Mouse (Mus musculus) left cerebral cortex, postnatal 10 days (tissue): ENCODE measurements at regions not wholly inside any gene's neighbourhood (a gene's known extent, or its start where the extent isn't known, plus 50 kb on each side); places are given as distances from the start of the nearest gene placed in this dataset.

Source experiments
- DNase-seq, 2 experiments: peaks; one replicate each; pipeline ENCODE4 v3.0.0; 2021 to 2022; ENCODE audit warnings: low spot score in 2 of 2, mixed read lengths in 1 of 2; ENCODE audit errors: extremely low spot score in 1 of 2
- intact Hi-C: fragments of 180-260 bp; cut with DNase I; formaldehyde crosslinking; loops from one replicate; pipeline ENCODE4 v1.15.1; 2025

DNA sequence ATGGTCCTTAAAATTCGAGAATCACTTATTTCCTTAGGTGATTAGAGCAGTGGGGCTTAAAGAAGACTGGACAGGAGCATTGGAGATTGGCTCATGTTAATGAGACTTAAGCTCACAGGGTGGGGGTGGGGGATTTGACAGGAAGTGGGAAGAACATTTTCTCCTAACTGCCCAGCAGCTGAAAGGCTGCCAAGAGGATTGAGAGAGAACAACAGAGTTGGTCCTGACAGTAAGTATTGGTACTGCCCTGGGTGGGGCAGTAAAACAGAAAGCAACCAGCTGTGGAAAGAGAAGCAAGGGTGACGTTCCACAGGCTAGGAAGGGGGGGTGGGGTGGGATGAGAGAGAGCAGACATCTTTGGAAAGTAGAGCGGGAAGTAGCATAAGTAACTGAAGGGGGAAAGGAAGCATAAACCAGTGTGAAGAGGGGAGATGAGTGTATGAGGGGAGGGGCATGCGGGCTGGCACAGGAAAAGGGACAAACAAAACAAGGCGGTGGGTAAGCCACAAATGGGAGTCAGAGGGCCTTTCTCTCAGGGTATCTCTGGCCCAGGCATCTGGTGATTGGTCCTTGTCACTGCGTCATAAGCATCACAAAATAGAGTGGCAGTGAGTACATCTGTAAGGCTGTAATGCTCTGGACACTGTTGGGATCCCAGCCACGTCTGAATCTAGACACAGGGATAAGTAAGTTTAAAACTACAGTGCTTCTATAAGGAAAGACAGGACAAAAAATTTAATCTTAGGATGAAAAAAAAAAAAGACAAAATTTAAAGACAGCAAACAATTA, 125.0 kb upstream of the Tnp1 start:
- no peak for DNase-seq
- intact Hi-C loops: no loop called here

DNA sequence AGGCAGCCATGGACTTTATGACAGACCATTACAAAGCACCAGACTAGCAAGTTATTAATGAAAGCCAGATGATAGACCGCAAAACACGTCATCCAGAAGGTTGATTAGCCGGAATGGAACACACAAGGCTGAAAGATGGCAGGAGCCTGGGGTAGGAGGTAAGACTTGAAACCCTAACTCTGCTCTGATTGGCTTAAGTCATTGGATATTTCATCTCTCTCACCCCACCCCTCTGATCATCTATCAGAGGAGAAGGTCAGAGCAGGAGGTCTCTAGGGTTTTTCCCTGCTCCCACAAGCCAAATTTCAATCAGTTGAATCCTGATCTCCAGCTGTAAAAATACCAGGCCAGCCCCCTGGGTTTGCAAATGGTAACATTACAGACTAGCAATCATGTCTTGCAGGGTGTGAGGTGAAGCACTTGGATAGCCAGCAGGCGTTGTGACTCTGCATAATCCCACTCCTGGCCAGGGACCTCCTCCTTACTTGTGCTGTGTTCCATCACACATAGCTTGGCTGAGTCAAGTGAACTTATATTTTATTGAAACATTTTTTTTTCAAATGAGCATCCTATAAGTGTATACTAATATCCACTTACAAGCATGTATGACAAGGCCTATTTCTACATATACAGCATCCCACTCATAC, 114.6 kb upstream of the Tnp1 start:
- no peak for DNase-seq
- intact Hi-C loops: no loop called here

DNA sequence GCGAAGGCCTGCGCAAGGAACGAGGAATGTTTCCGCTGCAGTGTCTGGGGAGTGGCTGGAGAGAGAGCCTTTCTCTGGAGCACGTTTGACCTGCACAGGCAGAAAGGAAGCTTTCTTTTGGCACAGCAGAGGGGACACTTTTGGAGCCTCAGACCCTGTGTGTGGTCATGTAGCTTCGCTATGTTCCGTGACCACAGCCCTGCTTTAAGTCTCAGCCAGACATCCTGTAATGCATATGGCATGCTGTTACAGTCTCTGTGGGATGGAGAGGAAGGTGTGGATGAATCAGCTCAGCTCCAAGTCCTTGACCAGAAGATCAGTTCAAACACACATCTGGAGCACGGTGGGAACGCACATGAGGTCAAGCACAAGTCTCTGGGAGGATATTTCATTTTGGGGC, 107.3 kb upstream of the Tnp1 start:
- intact Hi-C loops: no loop called here
- DNase-seq: no peak

GRCm38 (mm10) chr1:73118661-73119060, 103.0 kb upstream of the Tnp1 start:
- intact Hi-C loops: no loop called here
- no peak for DNase-seq

DNA sequence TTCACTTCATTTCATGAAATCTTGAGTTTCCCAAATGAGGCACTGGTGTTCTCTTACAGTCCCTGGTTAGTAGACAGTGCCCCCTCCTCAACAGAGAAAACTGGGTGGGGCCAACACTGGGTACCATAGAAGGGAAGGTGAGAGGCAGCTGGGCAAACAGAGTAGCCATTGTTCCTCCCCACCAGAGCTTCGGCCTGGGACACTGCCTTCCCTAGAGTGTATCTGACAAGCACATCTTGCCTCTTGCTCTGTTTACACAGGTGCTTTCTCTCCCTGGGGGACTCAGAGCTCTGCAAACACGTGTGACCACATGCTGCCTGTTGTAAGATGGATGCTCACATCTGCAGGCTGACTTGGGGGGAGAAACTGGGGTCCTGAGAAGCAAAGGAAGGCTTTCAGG, 100.8 kb upstream of the Tnp1 start:
- DNase-seq: no peak
- intact Hi-C loops: no loop called here

- DNase-seq: no peak
- intact Hi-C loops: no loop called here
Observed at GRCm38 (mm10) chr1:73115854-73116253, 100.1 kb upstream of the Tnp1 start.

DNA sequence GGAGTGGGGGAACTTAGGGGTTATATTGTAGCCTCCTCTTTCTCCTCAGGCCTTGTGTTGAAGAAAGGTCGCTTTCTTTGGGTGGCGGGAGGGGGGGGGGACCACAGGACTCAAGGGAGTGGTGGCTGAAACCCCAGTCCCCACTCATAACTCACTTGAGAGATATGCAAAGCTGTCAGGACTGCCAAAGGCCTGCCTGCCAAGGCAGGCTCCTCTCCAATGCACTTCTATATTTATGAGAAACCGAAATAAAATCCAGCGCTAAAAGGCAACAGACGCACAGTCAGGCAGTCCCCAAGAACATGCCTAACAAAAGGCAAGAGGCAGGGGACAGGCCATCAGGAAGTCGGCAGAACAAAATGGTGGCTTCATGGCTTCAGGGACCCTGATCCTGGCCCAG, 97.4 kb upstream of the Tnp1 start:
- intact Hi-C loops: no loop called here
- peak in 1 of 2 experiments; percentile 31 for DNase-seq

DNA sequence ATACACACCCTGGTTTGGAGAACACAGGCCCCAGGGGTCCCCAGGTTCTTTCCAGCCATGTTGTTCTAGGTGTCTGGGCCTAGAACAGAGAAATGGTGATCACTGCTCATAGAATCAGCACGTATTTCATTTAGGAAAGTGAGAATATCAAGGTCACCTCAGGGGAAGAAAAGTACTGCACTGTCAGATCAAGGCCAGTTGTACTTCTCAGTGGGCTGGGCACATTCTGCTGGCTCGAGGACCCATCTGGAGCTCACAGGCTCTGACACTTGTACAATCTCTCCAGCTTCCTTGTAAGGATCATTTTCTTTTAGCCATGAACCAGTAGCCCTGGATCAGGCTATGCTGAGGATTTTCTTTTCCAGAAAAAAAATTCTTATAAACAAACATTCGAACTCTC, 97.0 kb upstream of the Tnp1 start:
- intact Hi-C loops: no loop called here
- DNase-seq: no peak

- intact Hi-C loops: no loop called here
- no peak for DNase-seq
Observed at GRCm38 (mm10) chr1:73111911-73112310, 96.2 kb upstream of the Tnp1 start.

DNA sequence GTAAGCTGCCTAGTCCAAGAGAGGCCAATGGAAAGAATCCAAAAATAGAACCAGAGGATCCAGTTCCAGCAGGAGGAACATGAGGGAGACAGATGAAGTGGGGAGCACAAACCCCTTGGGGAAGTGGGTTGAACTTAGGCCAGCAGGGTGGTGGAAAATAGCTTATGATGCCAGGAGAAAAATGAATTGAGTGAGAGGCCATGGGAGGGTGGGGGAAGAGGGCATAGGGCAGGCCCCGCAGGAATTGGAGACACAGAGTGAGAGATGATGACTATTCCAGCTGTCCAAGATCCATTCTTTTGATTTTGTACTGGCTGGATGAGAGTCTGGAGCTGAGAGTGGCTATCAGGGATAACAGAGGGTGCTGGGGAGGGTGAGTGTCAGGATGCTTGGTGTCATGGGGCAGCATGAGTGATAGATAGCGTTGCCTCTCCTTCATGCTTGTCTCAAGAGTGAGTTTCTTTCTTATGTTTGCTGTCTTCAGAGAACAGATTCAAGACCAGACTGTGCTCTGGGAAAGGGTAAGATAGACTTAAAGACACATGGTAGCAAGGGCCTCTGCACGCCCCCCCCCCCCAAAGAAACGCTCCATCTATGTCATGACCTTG, 90.3 kb upstream of the Tnp1 start:
- intact Hi-C loops: no loop called here
- DNase-seq: no peak

DNA sequence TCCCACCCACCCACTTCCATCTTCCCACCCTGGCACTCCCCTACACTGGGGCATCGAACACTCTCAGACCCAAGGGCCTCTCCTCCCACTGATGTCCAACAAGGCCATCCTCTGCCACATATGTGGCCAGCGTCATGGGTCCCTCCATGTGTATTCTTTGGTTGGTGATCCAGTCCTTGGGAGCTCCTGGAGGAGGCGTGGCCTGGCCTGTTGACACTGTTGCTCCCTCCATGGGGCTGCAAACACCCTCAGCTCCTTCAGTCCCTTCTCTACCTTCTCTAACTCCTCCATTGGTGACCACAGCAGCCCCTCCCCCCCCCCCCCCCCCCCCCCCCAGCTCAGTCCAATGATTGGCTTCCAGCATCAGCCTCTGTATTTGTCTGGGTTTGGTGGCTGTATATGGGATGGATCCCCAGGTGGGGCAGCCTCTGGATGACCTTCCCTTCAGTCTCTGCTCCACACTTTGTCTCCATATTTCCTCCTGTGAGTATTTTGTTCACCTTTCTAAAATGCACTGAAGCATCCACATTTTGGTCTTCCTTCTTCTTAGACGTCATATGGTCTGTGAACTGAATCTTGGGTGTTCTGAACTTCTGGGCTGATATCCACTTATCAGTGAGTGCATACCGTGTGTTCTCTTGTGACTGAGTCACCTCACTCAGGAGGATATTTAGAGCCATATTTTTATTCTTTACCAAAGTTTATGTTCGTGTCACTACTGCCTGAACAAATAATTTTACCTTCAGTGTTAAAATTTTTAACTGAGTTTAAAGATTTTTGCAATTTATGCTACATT, 82.1 kb upstream of the Tnp1 start:
- no peak for DNase-seq
- intact Hi-C loops: no loop called here

DNA sequence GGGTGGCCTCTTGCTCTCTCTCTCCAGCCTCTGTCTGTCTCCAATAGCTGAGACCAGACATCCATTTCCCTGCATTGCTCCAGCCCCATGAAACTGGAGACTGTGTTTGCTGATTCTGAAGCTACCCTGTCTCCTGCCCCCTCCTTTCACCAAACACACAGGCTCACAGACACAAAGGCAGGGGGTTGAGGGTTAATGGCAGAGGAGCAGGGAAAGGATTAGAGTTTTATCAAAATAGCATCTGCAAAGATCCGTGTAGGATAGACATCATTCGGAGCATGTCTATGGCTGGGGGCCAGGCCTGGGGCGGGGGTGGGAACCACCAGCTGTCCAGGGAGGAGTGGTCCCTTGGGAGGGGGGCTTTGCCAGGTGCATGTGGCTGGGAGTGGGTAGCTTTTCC, 73.9 kb upstream of the Tnp1 start:
- DNase-seq: no peak
- intact Hi-C loops: no loop called here

DNA sequence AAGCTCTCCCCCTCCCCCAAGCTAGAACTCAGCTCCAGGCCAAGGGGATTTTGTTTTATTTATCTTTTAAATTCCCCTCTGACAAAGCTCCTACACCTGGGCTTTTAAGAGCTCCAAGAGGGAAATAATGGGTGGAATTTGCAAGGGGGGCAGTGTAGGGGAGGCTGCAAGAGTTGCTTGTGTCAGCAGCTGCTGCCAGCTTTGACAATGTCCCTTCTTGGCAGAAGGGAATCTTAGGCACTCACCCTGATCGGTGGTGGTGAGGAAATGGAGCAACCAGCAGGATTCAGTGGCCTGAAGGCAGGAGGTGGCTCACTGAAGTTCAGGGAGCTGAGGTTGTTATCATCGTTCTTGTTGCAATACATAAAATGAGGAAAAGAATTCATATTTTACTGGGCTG, 72.8 kb upstream of the Tnp1 start:
- DNase-seq: no peak
- intact Hi-C loops: no loop called here

DNA sequence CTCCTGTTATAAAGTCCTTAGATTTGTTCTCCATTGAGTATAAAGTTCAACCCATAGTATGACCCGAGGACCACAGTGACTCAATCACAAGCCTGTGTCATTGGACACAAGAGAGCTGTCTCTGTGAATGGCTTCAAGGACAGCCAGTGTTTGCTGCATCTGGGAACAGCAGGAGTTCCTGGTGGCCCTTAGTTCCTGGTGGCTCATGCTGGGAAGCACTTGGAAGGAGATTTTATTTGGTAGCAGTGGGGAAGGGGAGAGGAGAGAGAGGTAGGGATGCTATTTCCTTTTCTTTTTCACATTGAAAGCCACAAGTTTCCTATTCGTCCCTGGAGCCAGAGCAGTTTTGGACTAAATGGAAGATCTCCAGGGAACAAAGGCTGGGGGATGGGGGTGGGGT, 69.2 kb upstream of the Tnp1 start:
- intact Hi-C loops: no loop called here
- DNase-seq: no peak

DNA sequence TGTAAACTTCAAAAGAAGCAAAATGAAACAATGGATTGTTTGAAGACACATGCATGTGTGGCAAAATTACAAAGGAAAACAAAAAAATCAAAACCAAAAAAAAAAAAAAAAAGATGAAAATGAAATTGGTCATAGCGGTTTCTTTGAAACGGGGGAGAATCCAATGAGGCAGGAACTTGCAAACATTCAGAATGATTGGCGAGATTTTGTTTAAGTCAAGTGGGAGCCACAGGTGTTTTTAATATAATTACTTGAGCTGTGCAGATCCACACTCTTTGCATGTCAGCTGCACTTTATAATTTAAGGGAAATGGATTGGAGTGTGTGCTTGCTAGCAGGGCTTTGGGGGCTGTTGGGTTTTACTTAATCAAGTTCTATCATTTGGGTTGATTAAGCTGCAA, 67.7 kb upstream of the Tnp1 start:
- intact Hi-C loops: no loop called here
- DNase-seq: no peak

DNA sequence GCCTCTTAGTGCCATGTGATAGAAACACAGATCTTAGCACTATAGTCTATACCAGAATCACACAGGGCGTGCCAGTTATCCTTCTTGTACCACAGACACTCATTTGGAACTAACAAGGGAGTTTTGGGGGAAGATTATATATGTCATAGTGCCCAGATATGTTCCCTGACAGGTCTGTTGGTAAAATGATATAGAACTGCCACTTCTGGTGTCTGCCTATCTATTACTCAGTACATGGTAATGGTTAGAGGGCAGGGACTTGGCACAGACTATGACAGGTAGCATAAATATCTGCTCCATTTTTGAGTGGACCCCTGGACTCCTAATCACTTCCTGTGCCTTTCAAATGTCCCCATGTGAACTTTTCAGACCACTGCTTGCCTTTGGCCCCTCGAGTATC, 63.8 kb upstream of the Tnp1 start:
- intact Hi-C loops: no loop called here

DNA sequence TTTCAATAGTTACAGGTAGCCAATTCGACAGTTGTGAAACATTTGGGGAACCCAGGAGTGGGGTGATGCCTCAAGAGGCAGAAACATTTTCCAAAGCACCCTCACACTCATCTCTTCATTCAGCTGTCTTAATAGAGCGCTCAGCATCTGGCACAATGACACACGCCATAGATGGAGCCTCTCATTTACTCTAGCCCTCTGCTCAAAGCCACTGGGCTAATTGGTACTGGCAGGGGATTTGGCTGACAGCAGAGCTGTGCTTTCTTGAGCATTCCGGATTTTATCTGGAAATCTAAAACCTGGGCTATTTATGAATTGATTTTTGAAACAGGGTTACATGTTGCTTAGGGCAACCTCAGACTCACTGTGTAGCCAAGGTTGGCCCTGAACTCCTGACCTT, 61.4 kb upstream of the Tnp1 start:
- intact Hi-C loops: no loop called here
- DNase-seq: no peak

More for the DNA sequence above, 63.8 kb upstream of the Tnp1 start:
- no peak for DNase-seq

DNA sequence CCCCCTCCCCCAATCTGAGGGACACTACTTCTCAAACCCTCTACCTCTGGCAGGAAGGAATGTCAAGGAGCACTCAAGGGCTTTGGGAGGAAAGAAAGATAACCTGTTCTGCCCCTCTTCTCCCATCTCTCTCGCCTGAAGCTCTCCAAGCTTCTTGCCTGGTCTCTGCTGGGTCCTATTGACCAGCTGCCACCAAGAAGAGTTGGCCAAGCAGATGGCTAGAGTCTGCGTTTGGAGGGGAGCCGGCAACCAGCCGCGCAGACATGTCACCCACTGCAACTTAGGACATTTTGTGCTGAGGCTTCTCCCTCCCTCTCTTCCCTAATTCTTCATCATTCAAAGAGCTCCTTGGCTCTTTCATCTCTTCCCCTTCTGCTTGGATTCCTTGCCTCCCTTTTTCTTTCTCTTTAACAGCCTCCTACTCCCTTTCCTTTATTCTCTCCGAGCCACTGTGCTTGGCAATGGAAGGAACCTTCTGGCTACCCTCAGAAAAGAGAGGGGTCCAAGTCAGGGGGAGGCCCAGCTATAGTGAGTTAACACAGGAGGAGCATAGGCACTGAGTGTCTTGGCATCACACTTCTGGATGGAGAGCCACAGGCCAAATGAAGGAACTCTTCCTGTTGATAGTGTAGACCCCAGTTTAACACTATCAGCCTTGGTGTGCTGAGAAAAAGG, 60.1 kb upstream of the Tnp1 start:
- no peak for DNase-seq
- intact Hi-C loops: no loop called here

DNA sequence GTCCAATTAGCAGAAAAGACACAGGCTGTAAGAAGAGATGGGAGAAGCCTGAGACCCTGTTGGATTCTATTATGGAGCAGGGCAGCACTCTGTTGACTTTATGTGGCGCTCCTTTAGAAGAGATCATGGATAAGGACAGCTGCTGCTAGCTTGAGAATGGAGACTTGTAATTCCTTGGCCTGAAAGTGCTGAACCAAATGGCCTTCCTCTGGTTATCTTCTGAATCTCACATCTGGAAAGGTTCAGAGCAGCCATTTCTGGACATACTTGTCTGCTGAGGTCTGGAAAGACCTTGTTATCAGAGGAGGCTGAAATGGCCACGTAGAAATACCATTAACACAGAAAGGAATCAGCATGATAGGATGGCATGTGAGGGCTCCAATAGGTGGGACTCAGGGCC, 59.5 kb upstream of the Tnp1 start:
- intact Hi-C loops: no loop called here
- no peak for DNase-seq
